Mouse (Mus musculus): ENCODE data around the gene Gal3st1.

Gal3st1 gene

GRCm38 (mm10) chr11:4031961-4032360, 48.5 kb downstream of the Gal3st1 start:
- no peak for DNase-seq (ENCODE audit: low read depth, low spot score)

DNA sequence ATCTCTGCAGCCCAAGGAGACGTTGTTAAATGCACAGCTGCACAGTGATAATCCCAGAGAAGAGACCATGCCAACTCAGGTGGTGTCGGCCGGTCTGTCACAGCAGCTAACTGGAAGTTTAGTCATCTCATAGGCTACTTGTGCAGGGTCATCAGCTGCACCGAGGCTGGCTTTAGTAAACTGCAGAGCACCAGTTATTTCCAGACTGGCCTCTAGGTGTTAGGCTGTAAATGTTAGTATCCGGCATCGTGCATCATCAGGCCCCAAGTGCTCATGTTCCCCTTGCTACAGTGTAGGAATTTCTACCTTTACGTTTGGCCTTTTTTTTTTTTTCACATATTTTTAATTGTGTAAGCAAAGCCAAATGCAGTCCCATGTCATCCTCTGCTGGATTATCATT, 50.0 kb downstream of the Gal3st1 start:
- DNase-seq (ENCODE audit: low read depth, low spot score): no peak

- no peak for DNase-seq (ENCODE audit: low read depth, low spot score)
Observed at GRCm38 (mm10) chr11:4034169-4034568, 50.7 kb downstream of the Gal3st1 start.

- no peak for DNase-seq (ENCODE audit: low read depth, low spot score)
Observed at GRCm38 (mm10) chr11:4035116-4035892, 51.9 kb downstream of the Gal3st1 start.

DNA sequence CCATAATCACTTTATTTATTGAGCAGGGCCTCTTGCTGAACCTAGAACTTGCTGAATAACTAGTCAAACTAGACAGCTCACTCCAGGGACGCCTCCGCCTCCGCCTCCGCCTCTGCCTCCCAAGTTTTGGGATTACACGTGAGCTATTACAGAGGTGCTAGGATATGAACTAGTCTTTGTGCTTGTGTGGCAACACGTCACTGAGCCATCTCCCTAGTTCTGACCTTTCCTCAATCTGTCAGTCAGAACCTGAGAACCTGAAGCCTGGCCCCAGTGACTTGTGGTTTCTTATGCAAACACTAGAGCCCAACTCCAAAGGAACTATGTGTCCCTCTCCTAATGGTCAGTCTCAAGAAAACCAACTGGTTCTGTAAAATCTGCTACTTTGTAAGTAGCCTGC, 52.5 kb downstream of the Gal3st1 start:
- DNase-seq (ENCODE audit: low read depth, low spot score): no peak

DNA sequence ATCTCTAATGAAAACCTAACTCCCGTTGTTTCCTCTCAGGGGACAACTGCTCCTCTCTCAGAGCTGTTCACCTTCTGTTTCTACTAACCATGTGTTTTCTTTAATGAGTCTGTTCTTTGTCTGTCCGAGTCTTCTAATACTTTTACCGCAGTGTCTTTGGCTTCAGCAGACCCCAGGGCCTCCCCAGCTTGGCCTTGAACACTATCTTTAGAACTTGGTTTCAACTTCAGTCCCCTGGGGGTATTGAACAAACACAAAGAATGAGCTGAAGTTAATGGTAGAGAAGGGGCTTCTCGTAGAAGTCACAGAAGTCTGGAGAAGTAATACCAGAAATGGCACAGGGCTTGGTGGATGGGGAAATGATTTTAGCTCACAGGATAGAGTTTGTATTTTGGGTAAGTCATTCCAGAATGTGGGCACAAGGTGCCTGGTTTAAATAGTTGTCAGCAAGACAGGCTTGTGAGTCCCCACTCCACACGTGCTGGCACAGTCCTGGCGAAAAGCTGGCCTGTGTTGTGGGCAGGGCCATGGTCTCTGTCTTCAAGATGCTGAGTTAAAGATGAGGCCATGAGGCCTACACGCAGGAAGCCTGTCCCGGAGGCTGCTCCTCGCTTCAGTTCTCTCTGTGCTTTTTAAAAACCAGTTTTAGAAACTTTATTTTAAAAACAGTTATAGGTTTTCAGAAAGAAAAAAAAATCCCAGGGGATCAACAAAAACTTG, 53.1 kb downstream of the Gal3st1 start:
- no peak for DNase-seq (ENCODE audit: low read depth, low spot score)

DNA sequence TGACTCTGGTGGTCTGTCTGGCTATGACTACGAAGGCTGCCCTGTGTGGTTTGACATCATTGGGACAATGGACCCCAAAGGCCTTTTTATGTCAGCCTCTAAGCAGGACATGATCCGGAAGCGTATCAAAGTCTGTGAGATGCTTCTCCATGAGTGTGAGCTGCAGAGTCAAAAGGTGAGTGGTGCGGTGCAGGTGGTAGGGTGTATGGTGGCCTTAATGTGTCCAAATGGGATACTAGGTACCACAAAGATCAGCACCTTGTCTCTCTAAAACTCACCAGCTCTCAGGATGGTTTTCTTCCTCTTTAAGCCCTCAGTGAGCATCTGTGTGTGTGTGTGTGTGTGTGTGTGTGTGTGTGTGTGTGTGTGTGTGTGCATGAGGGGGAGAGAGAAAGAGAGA, 56.5 kb downstream of the Gal3st1 start:
- DNase-seq (ENCODE audit: low read depth, low spot score): no peak

DNA sequence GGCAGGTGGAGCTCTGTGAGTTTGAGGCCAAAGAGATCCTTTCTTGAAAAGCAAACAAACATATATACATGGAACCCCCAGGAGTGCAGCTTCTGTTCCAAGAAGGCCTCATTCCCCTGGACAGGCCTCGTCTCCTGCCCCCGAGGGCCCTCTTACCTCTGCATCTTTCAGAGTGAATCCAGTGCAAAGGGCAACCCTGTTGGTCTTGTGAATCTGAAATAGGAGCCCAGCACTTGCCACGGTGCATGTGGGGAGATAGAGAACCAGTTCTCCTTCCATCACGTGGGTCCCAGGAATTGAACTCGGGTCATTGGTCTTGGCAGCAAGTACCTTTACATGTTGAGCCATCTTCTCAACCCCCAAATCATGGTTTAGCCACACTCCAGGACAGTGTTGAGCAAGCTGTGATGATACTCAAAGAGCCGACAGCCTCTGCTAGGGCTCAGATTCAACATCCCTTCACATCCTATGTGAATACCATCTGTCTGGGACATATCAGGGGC, 57.7 kb downstream of the Gal3st1 start:
- no peak for DNase-seq (ENCODE audit: low read depth, low spot score)

DNA sequence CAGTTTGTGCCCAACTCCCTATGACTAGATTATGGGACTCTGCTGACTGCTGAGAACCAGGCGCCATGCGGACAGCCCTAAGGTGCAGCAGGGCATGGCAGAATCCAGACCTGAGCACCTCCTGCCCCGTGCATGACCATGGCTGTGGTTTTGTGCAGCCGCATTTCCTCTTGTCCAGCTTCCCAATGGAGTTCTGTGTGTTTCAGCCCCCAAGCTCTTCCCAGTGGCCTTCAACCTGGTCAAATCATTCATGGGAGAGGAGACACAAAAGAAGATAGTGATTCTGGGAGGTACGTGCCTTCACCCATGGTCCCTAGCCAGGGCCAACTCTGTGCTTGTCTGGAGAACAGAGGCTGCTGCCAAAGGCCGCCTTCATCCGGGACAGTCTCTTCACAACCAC, 59.6 kb downstream of the Gal3st1 start:
- DNase-seq (ENCODE audit: low read depth, low spot score): no peak

GRCm38 (mm10) chr11:4046526-4046925, 63.1 kb downstream of the Gal3st1 start:
- DNase-seq (ENCODE audit: low read depth, low spot score): no peak

DNA sequence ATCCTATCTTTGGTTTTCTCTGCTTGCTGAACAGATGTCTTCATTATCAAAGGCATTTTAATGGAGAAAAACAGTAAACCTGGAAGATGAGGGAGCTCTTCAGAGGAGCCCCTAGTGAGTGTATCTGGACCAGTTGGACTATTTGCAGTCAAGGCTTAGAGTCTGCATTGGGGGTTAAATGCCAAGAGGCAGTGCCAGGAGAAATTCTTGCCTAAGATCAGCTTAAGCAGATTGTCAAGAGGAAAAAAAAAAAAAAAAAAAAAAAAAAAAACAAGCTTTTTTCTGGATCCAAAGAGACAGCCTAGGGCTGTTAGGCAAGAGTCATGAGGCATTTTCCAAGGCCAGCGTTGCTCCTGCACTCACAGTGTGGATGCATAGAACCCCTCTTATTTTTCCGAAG, 64.3 kb downstream of the Gal3st1 start:
- DNase-seq (ENCODE audit: low read depth, low spot score): no peak

GRCm38 (mm10) chr11:4048438-4048837, 65.0 kb downstream of the Gal3st1 start:
- no peak for DNase-seq (ENCODE audit: low read depth, low spot score)
